Mouse (Mus musculus) heart, postnatal 25 days (tissue): Measurements from ENCODE around the gene Rapgef2. TPM values are rescaled to one million over a fixed set of nuclear protein-coding genes. Genes with fewer than 3 reads are reported as not detected.

Experiments
- DNase-seq: peaks from one replicate; pipeline ENCODE4 v3.0.0; 2022; ENCODE audit warnings: low spot score
- intact Hi-C: fragments of 180-260 bp; cut with DNase I; formaldehyde crosslinking; loops from one replicate; pipeline ENCODE4 v1.15.1; 2025
- total RNA-seq, 2 experiments: library from RNA; stranded (reverse); gene quantifications; 2 replicates each; pipeline ENCODE4 v1.2.3; 2021

Gene Rapgef2
- total RNA-seq, result 10 to 100 TPM; 25.7 to 36.5 TPM

- intact Hi-C loops, result loop anchor here (1.0 to 5.0 kb wide), 2 partner anchors 64 to 301 kb away; no protein-coding TSS in a partner anchor
These were observed at the start of gene Rapgef2 for GRCm38 (mm10) chr3:79286376-79287107. Rapgef2 (minus strand) TSS chr3:79286517.

GRCm38 (mm10) chr3:79333643-79334200, 47.4 kb upstream of the Rapgef2 start:
- intact Hi-C loops, result no loop called here
- no peak for DNase-seq

More at GRCm38 (mm10) chr3:79286376-79287107, at the start of gene Rapgef2:
- peak; percentile 75 for DNase-seq

GRCm38 (mm10) chr3:79333051-79333450, 46.7 kb upstream of the Rapgef2 start:
- DNase-seq, result no peak
- intact Hi-C loops, result no loop called here

- intact Hi-C loops, result no loop called here
- no peak for DNase-seq
These were observed 43.5 kb upstream of the Rapgef2 start for GRCm38 (mm10) chr3:79329691-79330315.

DNA sequence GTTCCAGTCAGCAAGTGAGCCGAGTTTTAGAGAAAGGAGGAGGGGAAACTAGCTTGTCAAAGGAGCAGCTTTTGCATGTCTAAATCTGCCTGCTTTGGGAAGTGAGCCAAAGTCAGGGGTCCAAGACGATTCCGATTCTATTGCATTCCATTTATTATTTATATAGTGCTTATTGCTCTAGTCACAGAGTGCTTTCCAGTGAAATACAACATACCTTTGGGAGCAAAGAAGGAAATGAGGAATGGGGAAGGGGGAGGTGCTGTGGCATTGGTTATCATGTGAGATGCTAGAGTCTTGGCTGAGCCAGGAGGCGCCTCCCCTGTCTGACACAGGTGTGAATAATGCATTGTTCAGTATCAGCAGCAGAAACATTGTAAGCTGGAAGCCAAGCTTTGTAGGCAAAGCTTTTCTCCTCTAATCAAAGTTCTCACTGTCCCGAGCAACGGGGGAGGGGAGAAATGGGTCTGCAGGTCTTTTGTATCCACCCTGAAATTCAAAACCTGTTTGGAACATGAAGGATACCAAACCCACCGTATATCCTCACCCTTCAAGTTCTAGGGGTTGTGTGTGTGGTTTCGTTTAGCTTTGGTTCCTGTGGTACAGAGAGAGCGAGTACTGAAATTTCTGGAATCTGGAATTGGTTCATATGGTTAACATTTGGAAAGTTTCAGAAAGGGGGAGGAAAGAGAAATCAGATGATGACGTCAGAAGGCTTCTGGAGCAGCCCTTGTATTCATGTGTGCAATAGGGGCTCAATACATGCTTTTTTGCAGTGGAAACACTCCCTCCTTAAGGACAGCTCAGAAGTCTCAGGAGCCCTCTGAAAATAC, 38.6 kb upstream of the Rapgef2 start:
- intact Hi-C loops, result no loop called here
- DNase-seq, result no peak

DNA sequence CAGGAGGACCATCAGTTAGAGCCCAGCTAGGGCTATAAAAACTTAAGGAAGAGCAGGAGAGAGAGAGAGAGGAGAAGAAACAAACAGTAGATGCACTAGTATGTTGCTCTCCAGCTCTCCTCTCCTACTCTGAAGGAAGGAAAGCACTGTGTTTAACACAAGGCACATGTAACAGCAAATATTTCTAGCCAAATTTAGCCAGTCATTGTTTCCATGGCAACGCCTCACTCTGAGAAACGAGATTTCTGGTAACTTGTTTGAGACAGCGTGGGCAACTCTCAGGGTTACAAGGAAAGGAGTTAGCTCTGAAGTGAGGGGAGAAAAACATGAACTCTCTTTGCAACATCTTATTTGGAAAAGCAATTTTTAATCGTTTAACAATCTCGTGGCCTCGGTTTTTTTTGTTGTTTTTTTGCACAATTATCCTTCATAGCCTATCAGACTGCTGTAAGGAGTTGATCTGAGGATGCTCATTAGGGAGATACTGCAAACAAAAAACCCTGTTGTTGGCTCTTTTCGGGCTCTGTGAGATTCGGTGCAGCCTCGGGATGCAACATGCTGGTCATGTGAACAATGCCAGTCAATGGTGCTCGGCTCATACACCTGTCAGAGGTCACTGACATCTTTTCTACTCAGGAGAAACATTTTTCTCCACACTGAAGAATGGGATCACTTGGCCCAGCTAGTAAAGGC, 27.8 kb upstream of the Rapgef2 start:
- intact Hi-C loops, result no loop called here
- no peak for DNase-seq

- no peak for DNase-seq
- intact Hi-C loops, result no loop called here
These were observed 25.6 kb upstream of the Rapgef2 start for GRCm38 (mm10) chr3:79311895-79312294.

DNA sequence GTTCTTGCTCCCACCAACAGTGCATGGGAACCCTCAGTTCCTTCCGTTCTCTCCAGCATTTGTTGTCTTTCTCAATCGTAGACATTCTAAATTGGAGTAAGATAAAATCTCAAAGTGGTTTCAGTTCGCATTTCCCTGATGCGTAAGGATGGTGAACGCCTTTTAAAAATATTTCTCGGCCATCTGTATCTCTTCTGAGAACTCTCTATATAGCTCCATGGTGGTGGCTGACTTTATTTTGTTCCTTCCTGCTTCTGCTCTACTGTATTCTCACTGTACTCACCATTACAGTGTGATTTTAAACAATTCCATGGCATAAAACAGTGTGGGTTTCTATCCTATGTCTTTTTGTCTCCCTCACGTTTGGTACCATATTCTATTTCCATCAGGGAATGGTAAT, 23.9 kb upstream of the Rapgef2 start:
- intact Hi-C loops, result no loop called here
- no peak for DNase-seq

GRCm38 (mm10) chr3:79308605-79309004, 22.3 kb upstream of the Rapgef2 start:
- no peak for DNase-seq

GRCm38 (mm10) chr3:79299401-79299800, 13.1 kb upstream of the Rapgef2 start:
- intact Hi-C loops, result loop anchor here (10.0 kb wide), 1 partner anchor 145 kb away; no protein-coding TSS in a partner anchor

More at GRCm38 (mm10) chr3:79308605-79309004, 22.3 kb upstream of the Rapgef2 start:
- intact Hi-C loops, result no loop called here

DNA sequence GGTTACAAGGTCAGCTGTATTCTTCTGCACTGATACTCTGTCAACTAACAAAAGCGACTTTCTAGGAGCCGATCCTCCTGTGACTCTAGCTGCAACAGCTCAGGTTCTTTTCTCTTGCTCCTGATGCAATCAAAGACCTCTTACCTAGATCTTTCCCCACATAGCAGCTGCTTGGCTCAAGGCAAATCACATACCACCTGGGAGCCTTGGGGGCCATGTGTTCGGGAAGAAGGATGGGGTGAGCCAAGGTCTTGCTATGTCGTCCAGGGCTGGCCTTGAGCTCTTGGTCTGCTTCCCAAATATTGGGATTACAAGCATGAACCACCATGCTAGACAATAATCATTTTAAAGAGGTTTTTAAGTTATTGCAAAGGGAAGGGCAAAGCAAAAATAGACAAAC, 11.0 kb upstream of the Rapgef2 start:
- intact Hi-C loops, result loop anchor here (10.0 kb wide), 1 partner anchor 148 kb away; no protein-coding TSS in a partner anchor
- DNase-seq, result no peak

More at GRCm38 (mm10) chr3:79299401-79299800, 13.1 kb upstream of the Rapgef2 start:
- DNase-seq, result no peak

GRCm38 (mm10) chr3:79296586-79296985, 10.3 kb upstream of the Rapgef2 start:
- no peak for DNase-seq
- intact Hi-C loops, result loop anchor here (10.0 kb wide), 1 partner anchor 148 kb away; no protein-coding TSS in a partner anchor

- DNase-seq, result no peak
- intact Hi-C loops, result loop anchor here (10.0 kb wide), 1 partner anchor 149 kb away; no protein-coding TSS in a partner anchor
These were observed 9.7 kb upstream of the Rapgef2 start for GRCm38 (mm10) chr3:79296049-79296448.

- no peak for DNase-seq
- intact Hi-C loops, result loop anchor here (10.0 kb wide), 1 partner anchor 150 kb away; no protein-coding TSS in a partner anchor
These were observed 8.4 kb upstream of the Rapgef2 start for GRCm38 (mm10) chr3:79294701-79295100.

DNA sequence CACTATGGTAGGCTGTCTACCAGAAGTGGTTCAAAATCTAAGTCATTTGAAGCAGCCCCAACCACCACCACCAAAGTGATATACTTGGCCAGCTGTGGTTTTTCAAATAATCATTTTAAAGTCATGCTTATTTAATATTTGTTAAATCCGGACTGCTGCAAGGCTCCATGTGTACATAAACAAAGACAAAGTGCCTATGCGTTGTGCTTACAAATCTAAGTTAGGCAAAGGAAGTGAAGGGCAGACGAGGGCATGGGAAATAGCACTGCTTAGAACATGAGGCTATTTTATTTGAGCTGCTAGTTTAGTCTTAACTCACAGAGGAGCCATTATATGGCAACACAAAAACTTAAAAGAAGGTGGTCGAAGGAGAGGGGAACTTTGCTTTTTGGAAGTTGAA, 6.7 kb upstream of the Rapgef2 start:
- intact Hi-C loops, result loop anchor here (10.0 kb wide), 1 partner anchor 152 kb away; no protein-coding TSS in a partner anchor
- no peak for DNase-seq

- intact Hi-C loops, result loop anchor here (5.0 kb wide), 1 partner anchor 298 kb away; no protein-coding TSS in a partner anchor
- DNase-seq, result no peak
These were observed 2.7 kb upstream of the Rapgef2 start for GRCm38 (mm10) chr3:79289050-79289449.

- DNase-seq, result no peak
- intact Hi-C loops, result loop anchor here (5.0 kb wide), 1 partner anchor 299 kb away; no protein-coding TSS in a partner anchor
These were observed 1.6 kb upstream of the Rapgef2 start for GRCm38 (mm10) chr3:79287699-79288458.

GRCm38 (mm10) chr3:79287108-79287576, 825 bp upstream of the Rapgef2 start:
- peak; percentile 95 for DNase-seq
- intact Hi-C loops, result loop anchor here (5.0 kb wide), 1 partner anchor 300 kb away; no protein-coding TSS in a partner anchor
